Mouse (Mus musculus) limb, embryonic 15.5 days (tissue): Measurements from ENCODE around the gene Abcb1a. TPM values are rescaled to one million over a fixed set of nuclear protein-coding genes. Genes with fewer than 3 reads are reported as not detected.

Experiments used
- ATAC-seq: fragments of 200-750 bp; cut with Nextera tagmentation; 2 replicates; pipeline ENCODE4 v1.8.0; 2017; ENCODE audit warnings: low read depth, moderate TSS enrichment; ENCODE audit not compliant: insufficient number of reproducible peaks, low FRiP score, low TSS enrichment
- H3K27ac ChIP-seq: fragments of 300-500 bp; sonication (generic); 2 replicates; pipeline ENCODE4 v1.5.1; 2015; ENCODE audit warnings: moderate library complexity, mild to moderate bottlenecking, inconsistent platforms
- H3K27me3 ChIP-seq: fragments of 300-500 bp; sonication (generic); 2 replicates; pipeline ENCODE4 v1.6.1; 2015; ENCODE audit warnings: inconsistent platforms
- H3K36me3 ChIP-seq: fragments of 300-500 bp; sonication (generic); 2 replicates; pipeline ENCODE4 v1.6.1; 2015; ENCODE audit warnings: inconsistent platforms
- H3K4me1 ChIP-seq: fragments of 300-500 bp; sonication (generic); 2 replicates; pipeline ENCODE4 v1.6.1; 2015; ENCODE audit warnings: inconsistent platforms
- H3K4me2 ChIP-seq: fragments of 300-500 bp; sonication (generic); 2 replicates; pipeline ENCODE4 v1.6.1; 2015; ENCODE audit warnings: mild to moderate bottlenecking, inconsistent platforms
- H3K4me3 ChIP-seq: fragments of 300-500 bp; sonication (generic); 2 replicates; pipeline ENCODE4 v1.5.1; 2015; ENCODE audit warnings: mild to moderate bottlenecking, inconsistent platforms
- H3K9ac ChIP-seq: fragments of 300-500 bp; sonication (generic); 2 replicates; pipeline ENCODE4 v1.6.1; 2015; ENCODE audit warnings: inconsistent platforms
- H3K9me3 ChIP-seq: fragments of 300-500 bp; sonication (generic); 2 replicates; pipeline ENCODE4 v1.6.1; 2016; ENCODE audit warnings: inconsistent platforms
- WGBS: fragments of 180-500 bp; shearing (Covaris S2); methylation state at CpG from one replicate; pipeline ENCODE4 v1.1.7; 2015; 5-methylcytosine and 5-hydroxymethylcytosine counted together
- polyA plus RNA-seq: library from polyadenylated mRNA; unstranded; fragments of >200 nt; fragmentation: Nextera tagmentation; extraction: Ambion mirVana; gene quantifications from 2 replicates; pipeline ENCODE4 v1.2.1, GENCODE M21; 2015

The Abcb1a gene
- 0.32 and 0.55 TPM in 2 replicates for polyA plus RNA-seq

GRCm38 (mm10) chr5:8659911-8660737 is at the start of gene Abcb1a:
TSS of gene Abcb1a (plus strand) at chr5:8660077.
- Histone ChIP-seq H3K4me2 (peak within 1 kb of the TSS; percentile 92), H3K9me3 (no peaks in the 10 kb centered on the region), H3K36me3 (no peaks in the 10 kb centered on the region), H3K4me1 (0 out of 2 replicates have a peak, but pooled peaks cover 7% of the 10 kb centered on the region), H3K9ac (no peak within 1 kb of the TSS), H3K27ac (no peak within 1 kb of the TSS), H3K27me3 (no peaks in the 10 kb centered on the region), H3K4me3 (peak within 1 kb of the TSS; percentile 46)
- no peak for ATAC-seq
- WGBS, result 5% methylated on average over 37 of the region's 37 CpGs

DNA sequence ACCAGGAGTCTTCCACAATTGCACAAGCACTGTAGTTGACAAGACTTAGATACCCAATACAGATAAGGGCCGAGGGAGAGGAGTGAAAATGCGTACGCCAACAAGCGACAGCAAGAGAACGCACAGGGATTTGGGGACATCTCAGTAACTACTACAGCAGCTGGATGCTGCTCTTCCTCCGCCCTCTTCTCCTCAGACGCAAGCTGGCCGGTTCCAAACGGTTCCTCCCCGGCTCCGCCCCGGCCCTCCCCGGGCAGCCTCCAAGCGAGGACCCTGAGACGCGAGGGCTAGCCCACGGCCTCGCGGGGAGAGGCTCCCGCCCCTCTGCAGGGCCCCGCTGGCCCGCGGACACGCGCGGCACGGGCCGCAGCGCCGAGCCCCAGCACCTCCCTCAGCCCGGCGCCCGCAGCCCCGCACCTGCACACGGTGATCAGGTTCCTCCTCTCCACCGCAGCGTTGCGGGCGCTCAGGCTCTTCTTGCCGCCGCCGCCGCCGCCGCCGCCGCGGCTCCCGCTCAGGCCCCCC is 37.7 kb upstream of the Abcb1a start:
- Histone ChIP-seq H3K4me1 (0 out of 2 replicates have a peak, but pooled peaks cover 10% of the 10 kb centered on the region), H3K4me3 (peak overlapping the region; percentile 87), H3K27me3 (no peaks in the 10 kb centered on the region), H3K27ac (0 out of 2 replicates have a peak overlapping the region, but pooled peaks have one; percentile 1), H3K4me2 (peak overlapping the region; percentile 90), H3K9me3 (no peaks in the 10 kb centered on the region), H3K36me3 (no peaks in the 10 kb centered on the region), H3K9ac (peak overlapping the region; percentile 37)
- 0% methylated on average over 40 of the region's 49 CpGs for WGBS
- peak; percentile 64; the same call in 1 of the 2 replicates for ATAC-seq

GRCm38 (mm10) chr5:8622596-8623231 is 37.2 kb upstream of the Abcb1a start, which contains the start of gene Rundc3b:
TSS of gene Rundc3b (minus strand) at chr5:8622952.
- Histone ChIP-seq H3K9me3 (no peaks in the 10 kb centered on the region), H3K4me3 (peak within 1 kb of the TSS; percentile 87), H3K4me2 (peak within 1 kb of the TSS; percentile 90), H3K36me3 (no peaks in the 10 kb centered on the region), H3K4me1 (0 out of 2 replicates have a peak, but pooled peaks cover 10% of the 10 kb centered on the region), H3K9ac (peak within 1 kb of the TSS; percentile 37), H3K27me3 (no peaks in the 10 kb centered on the region), H3K27ac (0 out of 2 replicates have a peak within 1 kb of the TSS, but pooled peaks have one; percentile 1)
- WGBS, result under 1% methylated on average over 41 of the region's 74 CpGs
- peak; percentile 98 for ATAC-seq

GRCm38 (mm10) chr5:8632901-8633300 is 27.0 kb upstream of the Abcb1a start:
- H3K4me3 ChIP-seq, result no peak overlapping the region
- H3K27me3 ChIP-seq, result no peaks in the 10 kb centered on the region
- no peak overlapping the region for H3K27ac ChIP-seq
- no peak overlapping the region for H3K9ac ChIP-seq
- no peak overlapping the region for H3K4me2 ChIP-seq
- no peaks in the 10 kb centered on the region for H3K4me1 ChIP-seq
- H3K9me3 ChIP-seq, result no peaks in the 10 kb centered on the region
- 77% methylated on average over 3 of the region's 3 CpGs for WGBS
- ATAC-seq, result no peak
- H3K36me3 ChIP-seq, result no peaks in the 10 kb centered on the region

- Histone ChIP-seq H3K4me1 (no peaks in the 10 kb centered on the region), H3K9me3 (no peaks in the 10 kb centered on the region), H3K36me3 (no peaks in the 10 kb centered on the region), H3K4me3 (no peak overlapping the region), H3K4me2 (no peak overlapping the region), H3K9ac (no peak overlapping the region), H3K27me3 (no peaks in the 10 kb centered on the region), H3K27ac (no peak overlapping the region)
- no peak for ATAC-seq
These were observed 25.3 kb upstream of the Abcb1a start for GRCm38 (mm10) chr5:8634489-8634975.

- Histone ChIP-seq H3K9ac (no peak overlapping the region), H3K4me2 (no peak overlapping the region), H3K27ac (no peak overlapping the region), H3K4me1 (no peaks in the 10 kb centered on the region), H3K27me3 (no peaks in the 10 kb centered on the region), H3K4me3 (no peak overlapping the region), H3K36me3 (no peaks in the 10 kb centered on the region), H3K9me3 (no peaks in the 10 kb centered on the region)
- ATAC-seq, result no peak
- WGBS, result 79% methylated on average over 4 of the region's 4 CpGs
These were observed 11.6 kb upstream of the Abcb1a start for GRCm38 (mm10) chr5:8648300-8648699.

GRCm38 (mm10) chr5:8648774-8649173 is 11.1 kb upstream of the Abcb1a start:
- Histone ChIP-seq H3K4me1 (no peaks in the 10 kb centered on the region), H3K4me2 (no peak overlapping the region), H3K4me3 (no peak overlapping the region), H3K27me3 (no peaks in the 10 kb centered on the region), H3K9ac (no peak overlapping the region), H3K36me3 (no peaks in the 10 kb centered on the region), H3K9me3 (no peaks in the 10 kb centered on the region), H3K27ac (no peak overlapping the region)
- ATAC-seq, result no peak

DNA sequence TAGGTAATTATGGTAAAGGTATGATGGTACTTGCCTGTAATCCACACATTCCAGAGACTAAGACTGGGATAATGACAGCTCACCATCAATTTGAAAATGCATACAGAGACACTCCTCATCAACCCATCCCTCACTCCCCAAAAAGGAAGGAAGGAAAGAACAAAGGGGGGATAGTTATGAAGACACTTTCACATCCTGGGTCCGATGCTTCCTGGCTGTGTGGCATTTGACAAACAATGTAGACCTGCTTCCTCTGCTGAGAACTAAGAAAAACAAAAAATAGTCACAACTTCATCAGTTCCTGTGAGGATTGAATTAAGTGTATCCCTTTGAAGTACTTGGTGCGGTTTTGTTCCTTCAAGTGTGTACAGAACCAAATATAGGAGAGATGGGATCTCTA is 7.8 kb upstream of the Abcb1a start:
- Histone ChIP-seq H3K36me3 (no peaks in the 10 kb centered on the region), H3K4me1 (no peaks in the 10 kb centered on the region), H3K4me3 (no peak overlapping the region), H3K4me2 (no peak overlapping the region), H3K27me3 (no peaks in the 10 kb centered on the region), H3K27ac (no peak overlapping the region), H3K9me3 (no peaks in the 10 kb centered on the region), H3K9ac (no peak overlapping the region)
- WGBS, result 85% methylated on average over 2 of the region's 2 CpGs
- no peak for ATAC-seq

- no peak overlapping the region for H3K9ac ChIP-seq
- no peaks in the 10 kb centered on the region for H3K9me3 ChIP-seq
- WGBS, result 24% methylated on average over 10 of the region's 10 CpGs
- no peaks in the 10 kb centered on the region for H3K36me3 ChIP-seq
- no peak for ATAC-seq
- peak overlapping the region; percentile 92 for H3K4me2 ChIP-seq
- 0 out of 2 replicates have a peak, but pooled peaks cover 7% of the 10 kb centered on the region for H3K4me1 ChIP-seq
- no peak overlapping the region for H3K27ac ChIP-seq
- H3K27me3 ChIP-seq, result no peaks in the 10 kb centered on the region
- peak overlapping the region; percentile 46 for H3K4me3 ChIP-seq
These were observed 868 bp downstream of the Abcb1a start for GRCm38 (mm10) chr5:8660738-8661151.

DNA sequence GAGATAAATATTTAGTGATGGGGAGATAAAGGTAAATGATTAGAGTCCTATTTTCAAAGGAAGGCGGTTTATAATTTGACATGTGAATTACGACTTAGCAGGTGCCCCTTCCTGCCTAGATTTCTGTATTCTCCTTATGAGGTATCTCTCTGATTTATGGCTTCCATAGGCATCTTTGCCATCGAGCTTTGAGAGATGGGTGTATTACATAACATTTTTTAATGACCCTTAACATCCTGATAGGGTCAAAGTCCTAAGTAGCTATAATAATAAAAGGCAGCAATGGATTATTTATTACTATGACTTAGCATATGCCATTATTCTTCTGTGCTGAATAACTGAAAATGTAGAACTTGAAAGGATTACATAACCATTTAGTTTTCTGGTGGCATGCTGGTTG is 4.8 kb downstream of the Abcb1a start:
- Histone ChIP-seq H3K9ac (no peak overlapping the region), H3K36me3 (no peaks in the 10 kb centered on the region), H3K27me3 (no peaks in the 10 kb centered on the region), H3K4me3 (no peak overlapping the region), H3K4me2 (no peak overlapping the region), H3K27ac (no peak overlapping the region), H3K4me1 (0 out of 2 replicates have a peak, but pooled peaks cover 7% of the 10 kb centered on the region), H3K9me3 (no peaks in the 10 kb centered on the region)
- ATAC-seq, result no peak
- WGBS, result 57% methylated on average over 3 of the region's 3 CpGs

DNA sequence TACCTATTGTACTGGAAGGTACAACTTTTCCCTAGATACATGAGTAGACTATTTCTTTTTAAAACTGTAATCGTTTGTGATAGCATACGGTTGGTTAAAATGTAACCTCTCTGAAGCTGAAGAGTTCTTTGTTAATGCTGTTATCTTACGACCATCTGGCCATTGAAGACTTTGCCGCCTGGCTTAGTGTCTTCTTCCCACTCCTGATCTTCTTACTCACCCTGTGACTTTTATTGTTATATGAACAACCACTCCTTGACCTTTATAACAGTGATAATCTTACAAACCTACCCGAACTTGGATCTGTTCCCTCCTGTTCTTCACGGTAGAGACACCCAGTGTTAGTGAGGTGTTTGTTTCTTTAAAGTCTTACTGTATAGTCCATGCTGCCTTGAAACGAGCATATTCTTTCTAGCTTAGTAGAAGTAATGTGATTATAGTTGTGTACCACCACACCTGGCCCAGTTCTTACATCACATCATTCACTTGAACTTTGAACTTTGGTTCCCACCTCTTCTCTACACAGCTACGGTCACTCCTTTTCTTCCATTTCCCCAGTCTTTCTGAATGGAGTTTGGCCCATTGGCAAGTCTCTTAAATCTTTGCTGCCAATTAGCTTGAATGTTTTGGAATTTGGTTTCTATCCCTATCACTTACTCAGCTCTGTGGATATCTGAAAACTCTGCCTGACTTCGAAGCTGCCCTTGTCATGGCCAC is 8.0 kb downstream of the Abcb1a start:
- no peak for ATAC-seq
- Histone ChIP-seq H3K27me3 (no peaks in the 10 kb centered on the region), H3K4me1 (no peaks in the 10 kb centered on the region), H3K9ac (no peak overlapping the region), H3K4me3 (no peak overlapping the region), H3K27ac (no peak overlapping the region), H3K9me3 (no peaks in the 10 kb centered on the region), H3K4me2 (no peak overlapping the region), H3K36me3 (no peaks in the 10 kb centered on the region)
- 81% methylated on average over 9 of the region's 9 CpGs for WGBS
